Mouse (Mus musculus) C2C12 (cell line): ENCODE measurements around the gene Ube2ql1.

ENCODE experiments used
- CEBPB ChIP-seq: IDR thresholded peaks from one replicate; pipeline ENCODE4 v1.6.1; 2011; ENCODE audit warnings: low read depth, mild to moderate bottlenecking, control low read depth, moderate library complexity
- CTCF ChIP-seq: IDR thresholded peaks from one replicate; pipeline ENCODE4 v1.5.1; 2011; ENCODE audit not compliant: control insufficient read depth, insufficient read depth, insufficient read length
- USF1 ChIP-seq: IDR thresholded peaks from one replicate; pipeline ENCODE4 v1.6.1; 2011; ENCODE audit warnings: low read depth, mild to moderate bottlenecking, control low read depth, moderate library complexity

GRCm38 (mm10) chr13:69708236-69708635 lies 31.5 kb downstream of the Ube2ql1 start:
- TF ChIP-seq CTCF = no peak
- no peak for TF ChIP-seq USF1
- no peak for TF ChIP-seq CEBPB
